Mouse (Mus musculus) intestine, embryonic 16.5 days (tissue): Measurements from ENCODE around the gene C8g. TPM values are rescaled to one million over a fixed set of nuclear protein-coding genes. Genes with fewer than 3 reads are reported as not detected.

ENCODE experiments used
- ATAC-seq: fragments of 200-750 bp; cut with Nextera tagmentation; 2 replicates; pipeline ENCODE4 v1.8.0; 2017; ENCODE audit warnings: moderate TSS enrichment, moderate library complexity
- H3K27ac ChIP-seq: fragments of 300-500 bp; sonication (generic); 2 replicates; pipeline ENCODE4 v1.5.1; 2014; ENCODE audit warnings: mild to moderate bottlenecking, low read length
- H3K27me3 ChIP-seq: fragments of 300-500 bp; sonication (generic); replicated peaks from 2 replicates; pipeline ENCODE4 v1.6.1; 2014; ENCODE audit warnings: low read length, control low read depth, mixed read lengths; ENCODE audit not compliant: control insufficient read depth, insufficient read depth
- H3K36me3 ChIP-seq: fragments of 300-500 bp; sonication (generic); 2 replicates; pipeline ENCODE4 v1.6.1; 2014; ENCODE audit warnings: low read length, control low read depth; ENCODE audit not compliant: control insufficient read depth, insufficient read depth
- H3K4me1 ChIP-seq: fragments of 300-500 bp; sonication (generic); 2 replicates; pipeline ENCODE4 v1.6.1; 2014; ENCODE audit warnings: low read length, control low read depth, mixed read lengths; ENCODE audit not compliant: control insufficient read depth, insufficient read depth
- H3K4me2 ChIP-seq: fragments of 300-500 bp; sonication (generic); 2 replicates; pipeline ENCODE4 v1.6.1; 2014; ENCODE audit warnings: low read depth, low read length, control low read depth
- H3K4me3 ChIP-seq: fragments of 300-500 bp; sonication (generic); 2 replicates; pipeline ENCODE4 v1.5.1; 2014; ENCODE audit warnings: mild to moderate bottlenecking, low read length
- H3K9ac ChIP-seq: fragments of 300-500 bp; sonication (generic); 2 replicates; pipeline ENCODE4 v1.6.1; 2014; ENCODE audit warnings: low read depth, low read length
- H3K9me3 ChIP-seq: fragments of 300-500 bp; sonication (generic); 2 replicates; pipeline ENCODE4 v1.6.1; 2016; ENCODE audit warnings: low read length, control low read depth; ENCODE audit not compliant: control insufficient read depth
- WGBS: fragments of 180-500 bp; shearing (Covaris S2); extraction: QIAGEN DNeasy Blood & Tissue Kit; methylation state at CpG from one replicate; pipeline ENCODE4 v1.1.7; 2014; 5-methylcytosine and 5-hydroxymethylcytosine counted together
- polyA plus RNA-seq: library from polyadenylated mRNA; unstranded; fragments of >200 nt; fragmentation: Nextera tagmentation; extraction: Ambion mirVana; gene quantifications from 2 replicates; pipeline ENCODE4 v1.2.1, GENCODE M21; 2015

C8g gene
- polyA plus RNA-seq, 1 experiment from 2014 or later, result 8.5 TPM

DNA sequence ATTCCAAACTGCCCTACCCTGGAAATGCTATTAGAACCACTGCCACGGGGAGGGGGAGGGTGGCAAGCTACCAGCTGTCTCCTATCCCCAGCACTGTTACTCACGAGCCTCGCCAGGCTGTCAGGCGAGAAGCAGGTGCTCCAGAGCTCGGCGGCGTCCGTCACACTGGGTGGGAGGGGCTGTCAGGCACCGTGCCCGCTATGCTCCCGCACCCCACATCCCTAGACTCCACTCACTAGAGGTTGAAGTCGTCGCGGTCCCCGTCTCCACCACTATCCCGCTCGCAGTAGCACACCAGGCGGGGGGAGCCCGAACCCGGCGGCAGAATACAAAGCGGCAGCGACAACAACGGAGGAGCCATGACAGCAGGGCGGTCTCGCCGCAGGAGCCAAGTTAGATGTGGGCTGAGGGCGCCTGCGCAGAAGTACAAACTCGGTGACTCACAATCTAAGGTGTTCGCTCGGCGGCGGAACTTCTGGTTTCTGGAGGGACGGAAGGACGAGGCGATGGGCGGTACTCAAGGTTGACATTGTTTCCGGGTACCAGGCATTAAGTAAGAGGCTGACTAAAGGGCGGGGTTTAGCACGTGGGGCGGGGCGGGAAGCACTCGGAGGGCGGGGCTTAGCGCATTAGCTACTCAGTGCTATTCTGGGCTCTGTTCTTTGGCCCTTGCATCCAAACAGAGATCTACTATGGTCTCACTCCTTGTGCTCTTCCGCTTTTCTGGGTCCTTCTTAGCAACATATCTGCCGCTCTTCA, 40.8 kb downstream of the C8g start, which contains the start of gene Paxx:
TSS of gene Paxx (minus strand) at position 544 of the 759 bp plus-strand sequence.
- Histone ChIP-seq H3K4me1 (peaks cover 40% of the 10 kb centered on the region), H3K36me3 (no peaks in the 10 kb centered on the region), H3K27me3 (no peaks in the 10 kb centered on the region), H3K9me3 (no peaks in the 10 kb centered on the region), H3K27ac (peak within 1 kb of the TSS; percentile 93), H3K4me3 (peak within 1 kb of the TSS; percentile 72), H3K9ac (peak within 1 kb of the TSS; percentile 81), H3K4me2 (peak within 1 kb of the TSS; percentile 87)
- peak; percentile 90 for ATAC-seq
- WGBS, result under 1% methylated on average over 48 of the region's 48 CpGs

DNA sequence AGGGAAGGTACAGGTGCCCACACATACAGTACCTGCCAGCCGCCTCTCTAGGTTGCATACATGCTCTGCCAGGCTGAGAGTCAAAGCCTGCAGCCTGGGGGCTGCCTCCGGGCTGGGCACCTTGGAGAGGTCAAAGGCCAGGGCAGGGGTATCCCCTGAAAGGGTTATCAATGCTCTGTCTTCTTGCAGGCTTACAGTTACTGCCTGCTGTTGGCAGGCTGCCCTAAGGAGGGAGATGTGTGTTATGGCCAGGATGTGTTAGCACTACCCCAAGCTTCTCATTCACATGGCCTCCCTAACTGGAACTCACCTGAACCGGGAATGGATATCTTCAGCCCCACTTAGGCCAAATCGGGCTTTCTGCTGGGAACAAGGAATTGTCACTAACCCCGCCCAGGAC, 41.4 kb downstream of the C8g start:
- Histone ChIP-seq H3K4me1 (peaks cover 38% of the 10 kb centered on the region), H3K4me3 (peak overlapping the region; percentile 72), H3K4me2 (peak overlapping the region; percentile 87), H3K27me3 (no peaks in the 10 kb centered on the region), H3K36me3 (no peaks in the 10 kb centered on the region), H3K9ac (peak overlapping the region; percentile 81), H3K9me3 (no peaks in the 10 kb centered on the region), H3K27ac (peak overlapping the region; percentile 93)
- 23% methylated on average over 5 of the region's 5 CpGs for WGBS
- no peak for ATAC-seq

DNA sequence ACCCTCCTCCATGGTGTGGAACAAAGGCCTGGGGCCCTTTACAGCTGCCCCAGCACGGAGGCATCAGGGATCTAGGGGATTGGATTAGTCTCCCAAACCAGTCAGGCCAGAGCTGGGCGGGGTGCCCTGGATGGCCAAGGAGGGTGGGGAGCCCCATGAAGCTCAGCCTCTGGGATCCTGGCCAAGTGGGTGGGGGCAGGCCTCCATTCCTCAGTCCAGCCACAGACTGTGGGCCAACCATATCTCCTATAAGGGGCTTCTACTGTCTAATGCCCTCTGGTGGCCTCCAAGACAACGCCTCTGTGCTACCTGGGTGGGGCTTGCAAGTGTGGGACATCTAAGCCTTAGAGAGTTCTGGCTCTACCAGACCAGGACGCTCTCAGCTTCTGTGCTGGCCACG, 42.6 kb downstream of the C8g start:
- no peak overlapping the region for H3K4me2 ChIP-seq
- H3K4me3 ChIP-seq, result no peak overlapping the region
- H3K9ac ChIP-seq, result no peak overlapping the region; the same call in 1 of the 2 replicates
- no peaks in the 10 kb centered on the region for H3K27me3 ChIP-seq
- no peaks in the 10 kb centered on the region for H3K36me3 ChIP-seq
- H3K27ac ChIP-seq, result no peak overlapping the region
- H3K4me1 ChIP-seq, result peaks cover 38% of the 10 kb centered on the region
- H3K9me3 ChIP-seq, result no peaks in the 10 kb centered on the region
- WGBS, result 66% methylated on average over 5 of the region's 5 CpGs
- peak; percentile 10; the same call in 1 of the 2 replicates for ATAC-seq

DNA sequence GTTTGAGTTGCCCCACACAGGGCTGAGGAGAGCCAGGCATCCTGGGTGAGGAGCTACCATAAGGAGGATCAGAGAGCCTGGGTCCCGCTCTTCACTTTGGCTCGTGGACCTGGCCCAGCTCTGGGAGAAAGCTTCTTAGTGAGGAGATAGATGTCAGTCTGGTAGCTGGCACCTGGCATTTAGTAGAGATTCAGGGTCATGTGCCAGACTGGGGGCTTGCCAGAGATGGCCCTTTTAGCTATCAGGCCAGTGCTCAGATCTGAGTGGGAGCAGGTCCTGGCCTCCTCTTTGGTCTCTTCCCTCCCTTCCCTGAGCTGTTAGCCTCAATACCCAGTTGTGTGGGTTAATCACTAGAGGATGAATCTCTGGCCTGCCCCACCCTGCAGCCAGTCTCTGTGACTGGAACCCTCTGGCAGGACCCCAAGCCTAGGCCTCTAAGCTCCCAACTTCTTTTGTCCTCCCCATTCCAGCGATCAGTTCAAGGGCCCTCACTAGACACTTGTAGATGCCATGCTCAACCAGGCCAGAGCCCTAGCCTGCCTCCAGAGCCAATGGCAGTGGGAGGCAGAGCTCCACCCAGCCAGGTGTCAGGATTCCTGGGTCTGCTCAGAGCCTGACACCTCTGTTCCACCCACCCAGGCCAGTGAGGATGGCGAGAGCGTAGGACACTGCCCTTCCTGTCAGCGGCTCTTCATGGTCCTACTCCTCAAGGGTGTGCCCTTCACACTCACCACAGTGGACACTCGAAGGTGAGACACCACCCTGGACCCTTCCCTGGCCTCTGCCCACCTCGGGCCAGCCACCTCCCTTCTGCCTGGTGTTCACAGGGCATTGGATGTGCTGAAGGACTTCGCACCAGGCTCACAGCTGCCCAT, 44.3 kb downstream of the C8g start:
- 85% methylated on average over 9 of the region's 9 CpGs for WGBS
- Histone ChIP-seq H3K36me3 (no peaks in the 10 kb centered on the region), H3K9me3 (no peaks in the 10 kb centered on the region), H3K27ac (no peak overlapping the region), H3K9ac (peak overlapping the region; percentile 21), H3K4me3 (no peak overlapping the region), H3K4me2 (no peak overlapping the region), H3K4me1 (peaks cover 38% of the 10 kb centered on the region), H3K27me3 (no peaks in the 10 kb centered on the region)
- ATAC-seq, result no peak

DNA sequence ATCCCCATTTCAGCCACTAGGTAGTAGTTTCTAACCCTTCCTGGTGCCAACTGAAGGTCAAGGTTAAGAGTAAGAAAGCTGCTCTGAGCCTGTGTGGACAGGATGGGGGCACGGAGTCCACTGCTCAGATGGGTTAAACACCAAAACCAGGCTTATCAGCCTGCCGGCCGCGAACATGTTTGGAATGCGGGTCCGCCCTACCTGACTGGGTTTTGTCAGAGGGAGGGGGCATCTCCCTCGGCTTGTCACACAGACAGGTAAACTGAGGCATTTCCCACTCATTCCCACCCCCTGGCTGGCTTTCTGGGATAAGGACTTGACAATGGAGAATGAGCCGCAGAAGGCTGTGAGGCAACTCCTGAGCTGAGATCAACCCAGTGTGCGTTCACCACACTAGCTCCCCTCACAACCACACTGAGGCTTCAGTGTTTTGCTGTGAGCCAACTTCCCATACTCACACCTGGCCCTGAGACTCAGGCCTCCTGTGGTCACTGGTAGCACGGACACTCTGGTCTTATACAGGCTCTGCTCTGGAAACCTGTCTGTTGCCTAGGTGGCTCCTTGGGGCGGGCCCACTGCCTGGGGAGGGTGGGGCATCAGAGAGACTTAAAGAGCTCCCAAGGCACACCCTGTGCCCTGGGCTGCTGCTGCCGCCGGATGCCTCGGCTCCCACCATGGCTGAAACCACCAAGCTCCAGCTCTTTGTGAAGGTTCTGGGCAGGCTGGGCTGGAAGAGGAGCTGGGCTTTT, 45.1 kb downstream of the C8g start, which contains the start of gene Clic3:
TSS of gene Clic3 (plus strand) at position 634 of the 749 bp plus-strand sequence.
- ATAC-seq, result peak; percentile 41; the same call in 1 of the 2 replicates
- Histone ChIP-seq H3K9me3 (no peaks in the 10 kb centered on the region), H3K27ac (no peak within 1 kb of the TSS), H3K9ac (peak within 1 kb of the TSS; percentile 21), H3K4me1 (peaks cover 36% of the 10 kb centered on the region), H3K4me2 (no peak within 1 kb of the TSS), H3K27me3 (no peaks in the 10 kb centered on the region), H3K4me3 (no peak within 1 kb of the TSS), H3K36me3 (no peaks in the 10 kb centered on the region)
- 47% methylated on average over 14 of the region's 14 CpGs for WGBS

DNA sequence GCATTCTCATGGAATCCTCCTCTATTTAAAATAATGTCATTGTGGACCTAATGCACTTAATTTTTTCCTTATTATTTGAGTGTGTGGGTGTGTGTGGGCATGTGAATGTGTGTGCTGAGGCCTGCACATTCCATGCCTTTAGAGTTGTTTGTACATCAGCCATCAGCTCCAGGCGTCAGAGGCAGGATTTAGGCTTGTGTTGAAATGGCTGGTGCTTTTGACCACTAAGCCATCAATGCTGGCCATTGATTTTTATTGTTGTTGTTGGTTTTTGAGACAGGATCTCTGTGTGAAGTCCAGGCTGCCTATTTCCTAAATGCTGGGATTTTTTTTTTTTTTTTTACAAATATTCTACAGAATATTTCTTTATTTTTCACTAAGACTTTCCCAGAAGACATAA, 48.6 kb downstream of the C8g start:
- no peaks in the 10 kb centered on the region for H3K27me3 ChIP-seq

DNA sequence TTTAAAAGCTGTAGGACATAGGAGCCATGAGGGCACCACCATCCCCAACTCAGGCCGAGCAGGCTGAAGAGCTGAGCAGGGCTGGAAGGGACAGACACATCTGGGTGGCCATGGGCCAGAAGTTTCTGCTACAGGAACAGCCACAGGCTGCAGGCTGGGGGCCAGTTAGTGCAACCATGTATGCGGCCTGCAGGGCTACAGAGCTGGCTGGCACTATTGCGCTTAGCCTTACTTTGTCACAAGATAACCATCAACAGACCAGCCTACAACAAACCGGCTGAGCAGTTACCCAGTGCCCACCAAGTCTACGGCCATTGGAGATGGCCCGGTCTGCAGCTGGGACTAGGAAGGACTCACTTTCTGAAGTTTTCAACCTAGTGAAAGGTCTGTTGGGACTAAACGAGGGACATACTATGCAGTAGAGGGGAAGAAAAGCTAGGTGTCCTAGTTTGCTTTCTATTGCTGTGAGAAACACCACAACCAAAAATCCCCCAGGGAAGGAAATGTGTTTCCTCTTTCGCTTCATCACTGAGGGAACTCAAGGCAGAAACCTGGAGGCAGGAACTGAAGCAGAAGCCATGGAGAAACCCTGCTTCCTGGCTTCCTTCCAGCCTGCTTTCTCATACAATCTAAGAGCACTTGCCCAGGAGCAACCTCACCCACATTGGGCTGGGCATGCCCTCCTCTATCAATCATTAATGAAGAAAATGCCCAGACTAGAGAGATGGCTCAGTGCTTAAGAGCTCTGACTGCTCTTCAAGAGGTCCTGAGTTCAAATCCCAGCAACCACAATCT, 50.5 kb downstream of the C8g start:
- H3K4me2 ChIP-seq, result no peak overlapping the region
- 77% methylated on average over 8 of the region's 8 CpGs for whole genome bisulfite sequencing
- no peaks in the 10 kb centered on the region for H3K27me3 ChIP-seq

More for the DNA sequence above, 48.6 kb downstream of the C8g start:
- H3K27ac ChIP-seq, result no peak overlapping the region
- H3K4me1 ChIP-seq, result peaks cover 19% of the 10 kb centered on the region
- no peaks in the 10 kb centered on the region for H3K36me3 ChIP-seq
- H3K4me3 ChIP-seq, result no peak overlapping the region
- no peak for ATAC-seq
- WGBS, result 48% methylated on average over 1 of the region's 1 CpGs
- H3K9me3 ChIP-seq, result no peaks in the 10 kb centered on the region
- H3K4me2 ChIP-seq, result no peak overlapping the region
- no peak overlapping the region for H3K9ac ChIP-seq

More for the DNA sequence above, 50.5 kb downstream of the C8g start:
- H3K4me3 ChIP-seq, result no peak overlapping the region
- H3K36me3 ChIP-seq, result no peaks in the 10 kb centered on the region
- peaks cover 2% of the 10 kb centered on the region; the same call in 1 of the 2 replicates for H3K4me1 ChIP-seq
- ATAC-seq, result peak; percentile 58; the same call in 1 of the 2 replicates
- no peak overlapping the region for H3K9ac ChIP-seq
- H3K27ac ChIP-seq, result no peak overlapping the region
- H3K9me3 ChIP-seq, result no peaks in the 10 kb centered on the region
